Mouse (Mus musculus) thymus, adult 18-20 months (tissue): ENCODE measurements around the gene Slc25a45.

ENCODE experiments used
- DNase-seq, 2 experiments: peaks; one replicate each; pipeline ENCODE4 v3.0.0; 2022; ENCODE audit warnings: mixed read lengths in 2 of 2

The Slc25a45 gene

GRCm38 (mm10) chr19:5893282-5894001 lies 15.8 kb downstream of the Slc25a45 start:
- DNase-seq = no peak

GRCm38 (mm10) chr19:5894002-5894678 lies 16.5 kb downstream of the Slc25a45 start, which contains the start of gene Tigd3:
Gene Tigd3, minus strand, starts transcription at chr19:5894149.
- peak; percentile 92 to 96 for DNase-seq

GRCm38 (mm10) chr19:5907275-5907674 lies 29.7 kb downstream of the Slc25a45 start:
- DNase-seq = no peak

GRCm38 (mm10) chr19:5910221-5910620 lies 32.6 kb downstream of the Slc25a45 start:
- no peak for DNase-seq

GRCm38 (mm10) chr19:5911430-5912102 lies 34.0 kb downstream of the Slc25a45 start:
- no peak for DNase-seq

- DNase-seq = peak; percentile 99
Measured at GRCm38 (mm10) chr19:5912103-5913006, 34.7 kb downstream of the Slc25a45 start.

GRCm38 (mm10) chr19:5913007-5913719 lies 35.6 kb downstream of the Slc25a45 start, which contains the start of gene Dpf2:
Gene Dpf2, minus strand, starts transcription at chr19:5913010.
- DNase-seq = no peak

- DNase-seq = no peak
Measured at GRCm38 (mm10) chr19:5921715-5922114, 44.1 kb downstream of the Slc25a45 start.

GRCm38 (mm10) chr19:5922119-5922942 lies 44.7 kb downstream of the Slc25a45 start:
- DNase-seq = no peak

- no peak for DNase-seq
Measured at GRCm38 (mm10) chr19:5922963-5923362, 45.4 kb downstream of the Slc25a45 start.

- peak; percentile 73 to 74 for DNase-seq
Measured at GRCm38 (mm10) chr19:5923990-5924712, 46.5 kb downstream of the Slc25a45 start.

- peak; percentile 88 to 89 for DNase-seq
Measured at GRCm38 (mm10) chr19:5924713-5925093, 47.1 kb downstream of the Slc25a45 start, which contains the start of gene Cdc42ep2. Gene Cdc42ep2, minus strand, starts transcription at chr19:5924816.

- DNase-seq = no peak
Measured at GRCm38 (mm10) chr19:5925311-5925855, 47.8 kb downstream of the Slc25a45 start.

GRCm38 (mm10) chr19:5927026-5927425 lies 49.4 kb downstream of the Slc25a45 start:
- DNase-seq = no peak

- DNase-seq = no peak
Measured at GRCm38 (mm10) chr19:5927532-5927931, 49.9 kb downstream of the Slc25a45 start.

- DNase-seq = no peak
Measured at GRCm38 (mm10) chr19:5928104-5928503, 50.5 kb downstream of the Slc25a45 start.

GRCm38 (mm10) chr19:5928546-5928945 lies 50.9 kb downstream of the Slc25a45 start:
- DNase-seq = no peak

- DNase-seq = no peak
Measured at GRCm38 (mm10) chr19:5929634-5930596, 52.3 kb downstream of the Slc25a45 start.

- DNase-seq = no peak
Measured at GRCm38 (mm10) chr19:5935266-5935665, 57.7 kb downstream of the Slc25a45 start.
